Mouse (Mus musculus) layer of hippocampus, adult 18-20 months (tissue): Measurements from ENCODE around the gene Slc16a6. TPM values are rescaled to one million over a fixed set of nuclear protein-coding genes. Genes with fewer than 3 reads are reported as not detected.

Experiments
- DNase-seq, 2 experiments: peaks; one replicate each; pipeline ENCODE4 v3.0.0; 2022; ENCODE audit warnings: low spot score in 2 of 2
- microRNA-seq, 2 experiments: library from miRNA; unstranded; fragments of <30 nt; microRNA quantifications; one replicate each; pipeline ENCODE4 v1.2.0; 2021
- total RNA-seq, 2 experiments: library from RNA; stranded (reverse); gene quantifications; 2 replicates each; pipeline ENCODE4 v1.2.3; 2021

The Slc16a6 gene
- total RNA-seq, 2 experiments from 2014 or later, result 5.9 to 6.1 TPM

- no peak for DNase-seq
Measured at GRCm38 (mm10) chr11:109417472-109418040, 55.8 kb downstream of the Slc16a6 start.

- no peak for DNase-seq
Measured at GRCm38 (mm10) chr11:109416709-109417420, 56.5 kb downstream of the Slc16a6 start.

GRCm38 (mm10) chr11:109414802-109415201, 58.6 kb downstream of the Slc16a6 start:
- no peak for DNase-seq

GRCm38 (mm10) chr11:109413617-109414016, 59.8 kb downstream of the Slc16a6 start, which contains the start of gene 9930022D16Rik:
Gene 9930022D16Rik, plus strand, starts transcription at chr11:109413917.
- no peak for DNase-seq

- no peak for DNase-seq
Measured at GRCm38 (mm10) chr11:109410197-109410980, 63.0 kb downstream of the Slc16a6 start.

- no peak for DNase-seq
Measured at GRCm38 (mm10) chr11:109406431-109406830, 67.0 kb downstream of the Slc16a6 start.

Small RNAs within 50 kb of the gene (microRNA-seq; reads per million reads assigned to microRNA genes)
- 0 reads per million in 2 experiments for gene Gm25540

Other genes starting within 250 kb of the Slc16a6 start
- 10 to 100 TPM; 12.3 to 14.1 TPM for gene Rgs9, start 175.5 kb downstream of the Slc16a6 start, total RNA-seq
- gene Gna13, start 110.8 kb downstream of the Slc16a6 start, total RNA-seq, result 10 to 100 TPM; 55.5 to 59.9 TPM
- gene 9930022D16Rik, start 59.7 kb downstream of the Slc16a6 start, total RNA-seq, result not detected
- 10 to 100 TPM; 56.2 to 56.7 TPM for gene Amz2, start 47.7 kb downstream of the Slc16a6 start, total RNA-seq
- 10 to 100 TPM; 15.1 to 17.4 TPM for gene Arsg, start 224 bp downstream of the Slc16a6 start, total RNA-seq
- gene Wipi1, start 138.4 kb upstream of the Slc16a6 start, total RNA-seq, result 10 to 100 TPM; 21.1 to 21.6 TPM
- 100 to 1,000 TPM; 567 to 586 TPM for gene Prkar1a, start 175.8 kb upstream of the Slc16a6 start, total RNA-seq
- gene Fam20a, start 248.7 kb upstream of the Slc16a6 start, total RNA-seq, result 10 to 100 TPM; 14.9 to 16.4 TPM